Mouse (Mus musculus): ENCODE results near the gene BC051019. TPM values are rescaled to one million over a fixed set of nuclear protein-coding genes. Genes with fewer than 3 reads are reported as not detected.

Gene BC051019
- polyA plus RNA-seq, 1 experiment from 2014 or later, result 0.08 TPM

DNA sequence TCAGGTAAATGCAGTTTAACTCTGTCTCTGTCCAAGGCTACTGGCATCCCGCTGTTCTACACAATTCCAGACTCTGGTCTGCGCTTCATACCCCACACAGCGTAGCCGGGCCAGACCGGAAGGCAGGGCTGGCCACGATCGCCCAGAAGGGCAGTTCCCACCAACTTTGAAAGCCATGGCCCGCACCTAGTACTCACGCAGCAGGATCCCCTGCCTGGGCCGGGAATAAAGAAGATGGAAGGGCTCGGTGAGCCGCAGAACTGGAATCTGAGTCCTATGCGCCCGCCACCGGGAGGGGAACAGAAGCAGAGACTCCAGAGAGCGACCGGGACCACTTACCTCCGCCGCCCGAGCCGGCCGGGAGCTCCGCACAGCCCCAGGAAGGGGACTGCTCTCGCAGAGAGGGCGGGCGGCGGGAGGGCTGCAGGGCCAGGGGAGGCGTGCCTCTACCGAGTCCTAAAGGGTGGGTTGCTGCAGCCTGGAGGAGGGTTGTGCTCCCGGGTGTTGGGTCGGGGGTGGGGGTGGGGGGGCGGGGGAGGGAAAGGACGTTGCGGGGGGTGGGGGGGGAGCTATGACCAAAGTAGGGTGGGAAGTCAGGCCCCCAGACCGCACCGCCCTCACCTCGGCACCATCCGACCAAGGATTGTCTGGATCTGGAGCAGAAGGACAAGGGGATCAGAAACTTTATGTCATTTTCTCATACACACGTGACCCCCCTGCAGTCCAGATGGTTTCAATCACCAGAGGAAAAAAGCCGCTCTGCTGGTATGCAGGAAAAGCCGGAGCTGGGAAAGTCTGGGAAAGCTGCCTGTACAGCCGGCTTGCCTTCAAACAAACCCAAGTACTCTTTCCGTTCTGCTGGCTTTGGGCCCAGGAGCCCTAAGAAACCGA, 51.8 kb downstream of the BC051019 start:
- Histone ChIP-seq H3K36me3 (replicated peaks; ENCODE audit: insufficient read depth, low read length) (no peaks in the 10 kb centered on the region), H3K27ac (ENCODE audit: low read depth) (peak overlapping the region; percentile 71), H3K9ac (replicated peaks) (peak overlapping the region; percentile 81), H3K4me3 (ENCODE audit: low read depth, low read length) (peak overlapping the region; percentile 65), H3K4me1 (ENCODE audit: insufficient read depth) (peaks cover 5% of the 10 kb centered on the region), H3K27me3 (ENCODE audit: insufficient read depth, low read length) (no peaks in the 10 kb centered on the region), H3K9me3 (ENCODE audit: low read length) (no peaks in the 10 kb centered on the region), H3K4me2 (ENCODE audit: low read depth, low read length) (peak overlapping the region; percentile 95)
- ATAC-seq, result peak; percentile 81
- TF ChIP-seq EP300 (IDR thresholded peaks at IDR 0.05; ENCODE audit: low read depth), result no peak
- no peak for TF ChIP-seq CTCF (IDR thresholded peaks at IDR 0.05; ENCODE audit: low read depth)
- DNase-seq, result peak; percentile 56
- WGBS (ENCODE audit: insufficient replicate concordance), result 6% methylated on average over 35 of the region's 44 CpGs

GRCm38 (mm10) chr7:109669426-109670170, 54.1 kb downstream of the BC051019 start:
- DNase-seq, result no peak
- no peaks in the 10 kb centered on the region for H3K36me3 ChIP-seq (replicated peaks; ENCODE audit: insufficient read depth, low read length)
- no peak overlapping the region for H3K9ac ChIP-seq (replicated peaks)
- no peak for TF ChIP-seq EP300 (IDR thresholded peaks at IDR 0.05; ENCODE audit: low read depth)
- TF ChIP-seq CTCF (IDR thresholded peaks at IDR 0.05; ENCODE audit: low read depth), result no peak
- no peaks in the 10 kb centered on the region for H3K27me3 ChIP-seq (ENCODE audit: insufficient read depth, low read length)
- 0 out of 2 replicates have a peak overlapping the region, but pooled peaks have one; percentile 5 for H3K4me2 ChIP-seq (ENCODE audit: low read depth, low read length)
- no peaks in the 10 kb centered on the region for H3K9me3 ChIP-seq (ENCODE audit: low read length)
- H3K4me1 ChIP-seq (ENCODE audit: insufficient read depth), result peaks cover 5% of the 10 kb centered on the region
- WGBS (ENCODE audit: insufficient replicate concordance), result 70% methylated on average over 5 of the region's 5 CpGs
- ATAC-seq, result no peak
- H3K27ac ChIP-seq (ENCODE audit: low read depth), result no peak overlapping the region
- H3K4me3 ChIP-seq (ENCODE audit: low read depth, low read length), result no peak overlapping the region

GRCm38 (mm10) chr7:109666664-109667063, 57.0 kb downstream of the BC051019 start:
- H3K27ac ChIP-seq (ENCODE audit: low read depth), result no peak overlapping the region
- H3K4me1 ChIP-seq (ENCODE audit: insufficient read depth), result peaks cover 5% of the 10 kb centered on the region
- no peak overlapping the region for H3K9ac ChIP-seq (replicated peaks)
- H3K4me2 ChIP-seq (ENCODE audit: low read depth, low read length), result no peak overlapping the region
- H3K4me3 ChIP-seq (ENCODE audit: low read depth, low read length), result no peak overlapping the region
- H3K9me3 ChIP-seq (ENCODE audit: low read length), result no peaks in the 10 kb centered on the region
- H3K27me3 ChIP-seq (ENCODE audit: insufficient read depth, low read length), result no peaks in the 10 kb centered on the region
- no peaks in the 10 kb centered on the region for H3K36me3 ChIP-seq (replicated peaks; ENCODE audit: insufficient read depth, low read length)
- no peak for TF ChIP-seq EP300 (IDR thresholded peaks at IDR 0.05; ENCODE audit: low read depth)
- TF ChIP-seq CTCF (IDR thresholded peaks at IDR 0.05; ENCODE audit: low read depth), result no peak
- ATAC-seq, result no peak
- WGBS (ENCODE audit: insufficient replicate concordance), result 65% methylated on average over 5 of the region's 5 CpGs
- no peak for DNase-seq

GRCm38 (mm10) chr7:109662626-109663025, 61.0 kb downstream of the BC051019 start:
- TF ChIP-seq EP300 (IDR thresholded peaks at IDR 0.05; ENCODE audit: low read depth) (no peak), CTCF (IDR thresholded peaks at IDR 0.05; ENCODE audit: low read depth) (no peak)

More at GRCm38 (mm10) chr7:109662626-109663025, 61.0 kb downstream of the BC051019 start:
- H3K27me3 ChIP-seq (ENCODE audit: insufficient read depth, low read length), result no peaks in the 10 kb centered on the region
- no peaks in the 10 kb centered on the region for H3K9me3 ChIP-seq (ENCODE audit: low read length)
- H3K4me2 ChIP-seq (ENCODE audit: low read depth, low read length), result no peak overlapping the region
- H3K36me3 ChIP-seq (replicated peaks; ENCODE audit: insufficient read depth, low read length), result no peaks in the 10 kb centered on the region
- H3K9ac ChIP-seq (replicated peaks), result no peak overlapping the region
- DNase-seq, result no peak
- no peak overlapping the region for H3K4me3 ChIP-seq (ENCODE audit: low read depth, low read length)
- peaks cover 8% of the 10 kb centered on the region; the same call in 1 of the 2 replicates for H3K4me1 ChIP-seq (ENCODE audit: insufficient read depth)
- WGBS (ENCODE audit: insufficient replicate concordance), result 79% methylated on average over 4 of the region's 4 CpGs
- no peak for ATAC-seq
- no peak overlapping the region for H3K27ac ChIP-seq (ENCODE audit: low read depth)

Other genes with a start within 250 kb of the BC051019 start
- gene Trim66, start 215.7 kb downstream of the BC051019 start, polyA plus RNA-seq (2015; fragmentation: Nextera tagmentation; extraction: Ambion mirVana), result 0.02 TPM in 1 of 2 replicates, not detected in the other
- 83.1 and 84.4 TPM in 2 replicates for gene Rpl27a, start 204.7 kb downstream of the BC051019 start, polyA plus RNA-seq (2015; fragmentation: Nextera tagmentation; extraction: Ambion mirVana)
- 33.4 and 33.9 TPM in 2 replicates for gene St5, start 20.2 kb downstream of the BC051019 start, polyA plus RNA-seq (2015; fragmentation: Nextera tagmentation; extraction: Ambion mirVana)
- gene Akip1, start 20.2 kb downstream of the BC051019 start, polyA plus RNA-seq (2015; fragmentation: Nextera tagmentation; extraction: Ambion mirVana), result 23.7 and 24.5 TPM in 2 replicates
- not detected in 2 replicates for gene Ascl3, start 7.9 kb upstream of the BC051019 start, polyA plus RNA-seq (2015; fragmentation: Nextera tagmentation; extraction: Ambion mirVana)
- 40.5 and 40.8 TPM in 2 replicates for gene Tmem9b, start 29.0 kb upstream of the BC051019 start, polyA plus RNA-seq (2015; fragmentation: Nextera tagmentation; extraction: Ambion mirVana)
- gene Nrip3, start 58.2 kb upstream of the BC051019 start, polyA plus RNA-seq (2015; fragmentation: Nextera tagmentation; extraction: Ambion mirVana), result 0.14 and 0.28 TPM in 2 replicates
- gene Scube2, start 141.8 kb upstream of the BC051019 start, polyA plus RNA-seq (2015; fragmentation: Nextera tagmentation; extraction: Ambion mirVana), result 0.04 and 0.06 TPM in 2 replicates
- gene Dennd5a, start 236.6 kb upstream of the BC051019 start, polyA plus RNA-seq (2015; fragmentation: Nextera tagmentation; extraction: Ambion mirVana), result 8.0 and 8.9 TPM in 2 replicates